Mouse (Mus musculus): Measurements from ENCODE around the gene Fxyd7.

Gene Fxyd7

DNA sequence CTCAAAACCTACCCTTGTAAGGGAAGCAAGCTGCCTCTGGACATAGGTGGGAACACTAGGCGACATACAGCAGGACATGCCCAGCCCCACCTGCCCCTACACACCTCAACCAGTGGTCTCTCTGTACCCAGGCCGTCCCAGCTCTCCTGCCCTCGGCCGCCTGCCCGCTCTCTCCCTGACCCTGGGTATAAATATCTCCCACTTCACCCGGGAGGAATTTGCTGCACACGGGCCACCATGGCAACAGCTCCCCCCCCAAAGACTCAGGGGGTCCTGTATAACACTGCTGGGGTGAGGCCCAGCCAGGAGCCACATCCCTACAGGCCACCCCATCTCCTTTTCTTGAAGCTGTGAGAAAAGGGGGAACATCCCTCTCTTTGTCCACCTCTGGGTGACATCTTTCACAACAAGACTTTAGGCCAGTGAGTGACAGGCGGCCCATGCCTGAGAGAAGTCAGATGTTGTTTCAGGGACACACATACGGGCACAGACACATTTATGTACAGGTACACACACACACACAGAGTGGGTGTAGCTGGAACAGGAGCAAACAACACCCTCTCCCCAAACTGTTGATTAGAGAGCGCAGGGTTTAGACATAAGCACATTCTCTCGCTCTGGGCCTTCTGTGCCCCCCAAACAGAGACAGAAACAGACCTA, 3.5 kb upstream of the Fxyd7 start:
- in situ Hi-C loops (cut with MboI; ENCODE audit: unreplicated experiment in 2 of 2), result loop anchor here (5.0 kb wide), 3 partner anchors 43 to 123 kb away; no protein-coding TSS in a partner anchor

DNA sequence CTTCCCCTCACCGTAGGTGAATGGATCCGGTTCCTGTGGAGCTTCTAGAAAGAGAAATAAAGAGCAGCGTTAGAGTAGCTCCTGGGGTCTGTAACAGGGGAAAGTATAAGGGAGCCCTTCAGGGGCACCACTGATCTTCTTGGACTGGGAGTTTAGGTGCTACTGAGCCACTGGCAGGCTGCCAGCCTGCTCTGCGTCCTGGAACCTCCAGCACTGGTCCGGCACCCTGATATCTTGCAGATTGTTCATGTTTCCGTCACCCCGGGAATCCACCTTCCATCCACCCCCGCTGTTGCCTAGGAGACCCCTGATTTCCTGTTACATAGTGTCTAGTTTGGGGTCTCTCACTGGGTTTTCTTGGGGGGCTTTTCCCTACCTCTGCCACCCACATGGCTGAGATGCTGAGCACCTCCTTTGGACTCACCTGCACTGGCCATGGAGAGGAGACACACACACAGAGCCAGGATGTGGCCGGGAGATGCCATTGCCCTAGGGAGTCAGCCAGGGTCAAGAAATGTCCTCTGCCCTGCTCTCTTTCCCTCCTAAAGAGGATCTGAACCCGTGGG, 2.7 kb upstream of the Fxyd7 start:
- in situ Hi-C loops (cut with MboI; ENCODE audit: unreplicated experiment in 2 of 2), result loop anchor here in 1 of 2 experiments (5.0 kb wide), 1 partner anchor 57 kb away; no protein-coding TSS in a partner anchor

DNA sequence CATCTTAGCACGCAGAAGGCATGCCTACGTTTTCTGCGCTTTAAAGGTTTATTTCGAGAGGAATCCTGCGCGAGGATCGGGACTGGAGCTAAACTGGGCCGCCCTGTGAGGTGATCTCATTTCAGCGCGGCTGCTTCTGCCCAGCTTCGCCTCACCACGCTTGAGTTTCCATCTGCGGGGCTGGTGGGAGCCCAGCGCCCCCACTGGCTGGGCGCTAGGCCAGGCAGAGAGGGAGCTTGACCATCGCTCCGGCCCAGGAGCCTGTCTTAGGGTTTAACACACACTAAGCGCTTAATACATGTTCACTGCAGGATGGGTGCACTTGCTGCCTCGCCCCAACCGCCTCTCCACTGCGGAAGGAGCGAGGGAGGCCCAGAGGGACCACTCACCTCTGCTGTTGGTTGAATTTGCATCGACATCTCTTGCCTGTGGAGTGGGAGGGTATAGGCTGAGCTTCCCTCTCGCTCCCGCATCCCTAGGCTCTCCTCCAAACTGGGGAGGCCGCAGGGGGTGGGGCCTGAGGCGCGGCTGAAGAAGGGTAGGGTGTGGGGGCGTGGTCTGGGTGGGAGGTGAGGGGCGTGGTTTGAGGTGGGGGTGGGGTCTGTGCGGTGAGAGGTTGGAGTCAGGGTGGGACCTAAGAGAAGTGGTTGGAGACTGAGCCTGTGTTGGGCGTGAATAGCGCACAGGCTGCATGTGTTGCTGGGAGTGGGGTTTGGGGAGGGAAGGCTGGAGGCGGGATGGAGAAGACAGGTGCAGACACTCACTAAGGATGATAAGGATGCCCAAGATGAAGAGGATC, 1.6 kb upstream of the Fxyd7 start:
- in situ Hi-C loops (cut with MboI; ENCODE audit: unreplicated experiment in 2 of 2), result loop anchor here in 1 of 2 experiments (5.0 kb wide), 1 partner anchor 56 kb away; no protein-coding TSS in a partner anchor

DNA sequence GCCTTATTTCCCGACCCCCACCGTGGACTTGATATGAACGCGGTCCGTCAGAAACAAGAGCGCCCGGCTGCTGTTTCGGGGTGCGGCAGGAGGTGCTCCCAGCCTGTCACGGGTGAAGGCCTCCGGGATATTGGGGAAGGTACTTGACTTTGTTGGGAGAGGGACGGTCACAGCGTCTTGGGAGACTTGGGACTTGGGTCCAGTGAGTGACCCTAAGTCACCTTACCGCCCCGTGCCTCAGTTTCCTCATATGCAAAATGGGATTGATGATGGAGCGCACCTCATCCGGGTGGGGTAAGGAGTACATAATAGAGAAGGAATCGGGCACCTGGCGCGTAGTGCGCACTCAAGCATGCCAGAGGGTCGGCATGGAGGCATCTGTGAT, 976 bp upstream of the Fxyd7 start:
- in situ Hi-C loops (cut with MboI; ENCODE audit: unreplicated experiment in 2 of 2), result loop anchor here in 1 of 2 experiments (5.0 kb wide), 1 partner anchor 55 kb away; no protein-coding TSS in a partner anchor

DNA sequence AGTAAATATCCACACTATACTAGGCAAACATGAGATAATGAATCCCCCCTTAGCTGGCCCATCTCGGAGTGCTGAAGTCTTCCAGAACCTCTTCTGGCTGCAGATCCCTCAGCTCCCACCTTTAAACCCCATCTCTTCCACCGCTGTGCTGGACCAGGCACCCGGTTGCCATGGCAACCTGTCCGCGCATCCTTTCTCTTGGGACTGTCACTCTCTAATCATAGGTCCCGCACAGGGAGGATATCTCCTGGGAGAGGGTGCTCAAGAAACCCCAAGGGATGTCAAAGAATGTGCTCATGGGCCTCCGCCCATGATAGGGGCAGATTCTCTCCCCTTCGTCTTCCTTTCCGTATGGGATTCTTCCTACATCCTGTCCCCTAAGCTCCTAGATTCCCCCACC, 346 bp downstream of the Fxyd7 start:
- in situ Hi-C loops (cut with MboI; ENCODE audit: unreplicated experiment in 2 of 2), result loop anchor here in 1 of 2 experiments (5.0 kb wide), 1 partner anchor 54 kb away; no protein-coding TSS in a partner anchor

DNA sequence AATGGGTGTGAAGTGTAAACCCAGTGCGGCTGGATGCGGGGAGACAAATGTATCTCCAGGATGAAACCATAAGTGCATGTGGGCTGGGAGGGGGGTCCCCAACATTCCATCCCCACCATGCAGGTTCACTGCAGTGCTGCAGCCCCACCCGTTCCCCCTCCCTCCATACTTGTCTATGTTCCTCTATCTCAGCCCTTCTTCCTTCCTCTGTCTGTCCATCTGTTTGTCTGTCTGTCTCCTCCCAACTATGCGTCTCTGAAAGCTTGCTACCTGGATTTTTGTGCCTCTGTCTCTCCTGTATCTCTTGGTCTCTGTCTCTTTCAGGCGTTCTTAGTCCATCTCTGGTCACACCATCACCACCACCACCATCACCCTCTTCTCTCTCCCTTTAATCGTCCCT, 780 bp downstream of the Fxyd7 start:
- in situ Hi-C loops (cut with MboI; ENCODE audit: unreplicated experiment in 2 of 2), result loop anchor here in 1 of 2 experiments (5.0 kb wide), 1 partner anchor 53 kb away; no protein-coding TSS in a partner anchor

DNA sequence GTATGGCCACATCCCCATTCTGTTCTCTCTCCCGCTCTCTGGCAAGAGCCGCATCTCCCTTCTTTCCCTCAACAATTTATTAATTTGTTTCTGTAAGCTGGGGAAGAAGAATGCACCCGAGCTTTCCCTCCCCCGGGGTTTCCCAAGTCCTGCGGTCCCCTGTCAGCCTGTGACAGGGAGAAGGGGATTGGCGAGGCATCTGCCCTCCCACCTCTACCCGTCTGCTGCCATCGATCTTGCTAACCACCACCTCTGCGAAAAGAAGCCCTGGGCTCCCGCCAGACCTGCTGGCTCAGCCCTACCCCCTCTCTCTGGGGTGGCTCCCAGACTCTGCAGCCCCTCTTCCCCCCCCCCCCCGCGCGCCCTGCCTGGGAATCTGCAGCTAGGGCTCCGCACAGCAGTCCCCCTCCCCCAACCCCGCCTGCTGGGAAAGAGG, 1.4 kb downstream of the Fxyd7 start:
- in situ Hi-C loops (cut with MboI; ENCODE audit: unreplicated experiment in 2 of 2), result loop anchor here in 1 of 2 experiments (5.0 kb wide), 1 partner anchor 53 kb away; no protein-coding TSS in a partner anchor

DNA sequence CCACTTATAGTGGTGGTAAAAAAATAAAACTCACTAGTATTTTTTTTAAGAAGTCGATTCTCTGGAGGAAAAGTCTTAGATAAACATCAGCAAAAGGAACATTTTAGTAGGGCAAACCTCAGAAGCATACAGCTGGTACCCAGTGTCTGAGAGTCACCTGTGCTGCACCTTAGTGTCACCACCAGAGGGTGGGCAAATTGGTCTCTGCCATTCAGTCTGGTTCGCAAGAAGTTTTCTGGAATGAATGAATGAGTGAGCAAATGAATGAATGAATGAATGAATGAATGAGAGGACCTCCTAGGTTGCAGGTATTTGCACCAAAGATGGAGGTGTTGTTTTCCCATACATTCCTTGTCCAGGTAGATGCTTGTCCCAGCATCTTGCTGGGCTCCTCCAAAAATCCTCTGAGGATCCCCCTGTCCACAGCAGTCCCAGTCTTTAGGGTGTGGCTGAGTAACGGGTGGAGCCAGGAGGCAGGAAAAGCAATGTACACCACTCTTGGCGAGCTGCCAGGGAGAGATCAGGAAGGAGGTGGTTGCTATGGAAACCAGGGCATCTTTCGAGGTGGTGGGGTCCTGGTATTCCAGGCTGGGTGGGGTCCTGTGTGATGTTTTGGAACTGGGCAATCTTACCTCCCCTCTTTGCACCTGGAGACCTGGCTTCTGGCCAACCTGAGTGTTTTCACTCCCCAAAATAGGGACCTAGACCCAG, 2.0 kb downstream of the Fxyd7 start:
- in situ Hi-C loops (cut with MboI; ENCODE audit: unreplicated experiment in 2 of 2), result no loop called here

DNA sequence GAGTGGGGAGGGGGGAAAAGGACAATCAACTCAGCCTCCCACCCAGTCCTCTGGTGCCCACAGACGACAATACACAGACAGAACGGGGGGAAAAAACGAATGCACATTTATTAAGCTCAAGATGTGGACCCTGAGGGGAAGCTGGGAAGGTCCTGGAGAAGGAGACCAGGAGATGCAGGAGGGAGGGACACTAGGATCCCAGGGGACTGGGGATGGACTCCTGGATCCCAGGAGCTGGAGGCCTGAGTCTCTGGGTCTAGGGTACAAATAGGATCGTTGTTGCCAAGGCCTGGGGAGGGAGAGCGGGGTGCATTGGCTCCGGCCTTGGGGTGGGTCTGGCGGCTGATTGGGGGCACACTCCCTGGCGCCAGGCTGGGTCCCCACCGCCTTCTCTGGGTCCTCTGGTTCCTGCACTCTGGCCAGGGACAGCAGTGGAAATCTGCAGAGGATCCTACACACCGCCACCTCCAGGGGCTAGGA, 8.8 kb downstream of the Fxyd7 start, which contains the start of gene Fxyd5:
Fxyd5 (minus strand) TSS at position 51 of the 480 bp plus-strand sequence.
- in situ Hi-C loops (cut with MboI; ENCODE audit: unreplicated experiment in 2 of 2), result loop anchor here in 1 of 2 experiments (5.0 kb wide), 1 partner anchor 55 kb away; no protein-coding TSS in a partner anchor

DNA sequence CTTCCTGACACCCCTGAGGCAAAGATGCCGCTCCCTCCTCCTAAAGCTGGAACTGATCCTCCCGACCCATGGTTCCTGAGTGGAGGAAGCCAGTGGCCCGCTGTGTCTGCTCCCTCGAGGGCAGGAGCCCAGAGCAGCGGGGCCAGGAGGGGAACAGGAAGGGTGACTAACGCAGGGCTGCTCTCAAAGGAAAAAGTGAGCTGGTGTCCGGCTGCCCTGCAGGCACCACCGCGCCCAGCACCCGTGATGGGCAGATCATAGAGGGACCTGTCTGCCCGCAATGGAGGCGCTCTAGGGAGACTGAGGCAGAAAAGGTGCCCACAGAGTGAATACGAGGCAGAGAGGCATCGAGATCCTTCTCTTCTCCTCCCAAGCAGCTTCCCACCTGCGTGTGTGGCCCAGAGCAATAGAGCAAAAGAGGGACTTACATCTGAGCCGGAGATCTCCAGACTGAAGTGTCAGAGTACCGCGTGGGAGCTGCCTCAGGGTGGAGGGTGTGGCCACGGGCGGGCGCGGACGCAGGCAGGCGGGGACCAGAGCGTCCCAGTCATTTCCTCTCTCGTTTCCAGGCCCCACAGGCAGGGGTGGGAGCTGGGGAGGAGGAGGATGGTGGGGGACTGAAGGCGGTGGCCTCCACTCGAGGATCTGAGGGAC, 9.5 kb downstream of the Fxyd7 start:
- in situ Hi-C loops (cut with MboI; ENCODE audit: unreplicated experiment in 2 of 2), result loop anchor here in 1 of 2 experiments (5.0 kb wide), 1 partner anchor 54 kb away; no protein-coding TSS in a partner anchor

DNA sequence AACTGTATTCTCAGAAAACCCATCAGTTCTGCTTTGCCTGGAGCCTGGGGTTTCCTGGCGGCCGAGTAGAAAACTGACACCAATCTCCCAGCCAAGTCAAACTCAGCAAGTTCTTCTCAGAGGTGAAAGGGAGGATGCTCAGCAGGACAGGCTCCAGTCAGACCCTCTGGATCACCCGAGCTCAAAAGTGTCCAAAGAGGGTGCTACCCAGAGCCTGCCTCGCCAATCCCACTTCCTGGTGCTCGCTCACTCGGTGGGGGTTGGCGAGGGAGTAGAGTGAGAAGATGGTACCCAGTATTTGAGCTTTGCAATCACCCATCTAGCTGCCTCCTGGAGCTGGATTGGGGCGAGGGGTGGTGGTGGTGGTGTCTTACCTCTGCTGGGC, 10.3 kb downstream of the Fxyd7 start:
- in situ Hi-C loops (cut with MboI; ENCODE audit: unreplicated experiment in 2 of 2), result loop anchor here in 1 of 2 experiments (5.0 kb wide), 1 partner anchor 54 kb away; no protein-coding TSS in a partner anchor

DNA sequence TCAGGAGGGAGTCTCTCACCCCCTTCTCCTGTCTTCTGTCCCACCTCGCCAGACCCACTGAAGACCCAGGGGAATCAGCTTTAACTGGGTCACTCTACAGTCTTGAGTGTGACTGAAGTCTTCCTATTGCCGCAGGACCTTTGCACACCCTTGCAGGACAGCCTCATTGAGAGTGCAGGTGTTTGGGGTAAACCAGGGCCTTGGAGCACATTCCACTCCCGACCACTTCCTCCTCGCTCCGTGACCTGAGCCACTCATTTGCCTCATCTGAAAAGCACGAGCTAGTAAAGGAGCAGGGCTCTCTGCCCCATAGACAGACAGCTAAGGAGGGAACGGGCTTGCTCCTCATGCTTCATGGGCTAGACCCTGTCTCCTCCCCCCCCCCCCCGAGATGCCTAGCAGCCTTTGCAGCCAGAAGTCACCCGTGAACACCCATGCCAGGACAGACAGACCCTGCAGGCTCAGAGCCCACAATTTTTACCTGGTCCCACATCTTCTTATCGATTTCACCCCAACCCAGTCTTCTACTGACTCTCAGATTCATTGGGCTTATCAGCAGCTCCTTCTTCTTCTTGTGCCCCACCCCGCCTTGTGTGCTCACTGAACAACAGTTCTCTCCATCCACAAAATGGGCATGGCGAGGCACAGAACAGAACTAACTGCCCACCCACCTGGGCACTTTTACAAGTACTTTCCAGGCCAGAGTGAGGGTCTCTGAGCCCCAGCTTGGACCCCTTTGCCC, 10.8 kb downstream of the Fxyd7 start:
- in situ Hi-C loops (cut with MboI; ENCODE audit: unreplicated experiment in 2 of 2), result loop anchor here in 1 of 2 experiments (5.0 kb wide), 1 partner anchor 53 kb away; no protein-coding TSS in a partner anchor

DNA sequence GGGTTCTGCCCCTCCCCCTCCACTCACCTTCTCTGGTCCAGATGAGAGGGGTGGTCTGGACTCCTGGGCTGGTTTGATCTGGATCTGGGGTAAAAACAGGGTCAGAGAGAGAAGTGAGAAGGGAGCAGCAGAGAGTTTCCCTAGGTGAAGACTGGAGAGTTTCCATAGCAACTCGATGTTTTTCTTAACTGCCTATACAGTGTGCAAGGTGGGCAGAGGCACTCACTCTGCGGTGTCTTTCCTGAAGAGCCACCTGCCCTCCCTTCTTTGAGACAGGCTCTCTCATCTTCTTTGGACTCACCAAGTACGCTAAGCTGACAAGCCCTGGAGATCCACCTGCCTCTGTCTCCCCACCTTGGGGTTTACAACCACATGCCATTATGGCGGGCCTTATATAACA, 12.3 kb downstream of the Fxyd7 start:
- in situ Hi-C loops (cut with MboI; ENCODE audit: unreplicated experiment in 2 of 2), result no loop called here

DNA sequence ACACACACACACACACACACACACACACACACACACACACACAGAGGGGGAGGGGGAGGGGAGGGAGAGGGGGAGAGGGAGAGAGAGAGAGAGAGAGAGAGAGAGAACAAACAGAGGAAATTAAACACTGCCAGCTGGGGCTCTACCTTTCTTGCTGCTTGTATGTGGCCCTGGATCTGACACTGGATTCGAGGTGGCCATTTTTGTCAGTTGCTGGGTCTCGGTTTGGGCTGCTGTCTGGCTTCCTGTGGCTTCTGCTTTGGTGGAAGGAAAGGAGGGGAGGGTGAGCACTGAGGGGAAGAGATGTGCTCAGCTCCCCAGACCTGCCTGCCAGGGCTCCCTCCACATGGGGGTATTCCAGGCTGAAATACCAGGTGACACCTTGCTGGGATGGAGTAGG, 13.6 kb downstream of the Fxyd7 start:
- in situ Hi-C loops (cut with MboI; ENCODE audit: unreplicated experiment in 2 of 2), result no loop called here

DNA sequence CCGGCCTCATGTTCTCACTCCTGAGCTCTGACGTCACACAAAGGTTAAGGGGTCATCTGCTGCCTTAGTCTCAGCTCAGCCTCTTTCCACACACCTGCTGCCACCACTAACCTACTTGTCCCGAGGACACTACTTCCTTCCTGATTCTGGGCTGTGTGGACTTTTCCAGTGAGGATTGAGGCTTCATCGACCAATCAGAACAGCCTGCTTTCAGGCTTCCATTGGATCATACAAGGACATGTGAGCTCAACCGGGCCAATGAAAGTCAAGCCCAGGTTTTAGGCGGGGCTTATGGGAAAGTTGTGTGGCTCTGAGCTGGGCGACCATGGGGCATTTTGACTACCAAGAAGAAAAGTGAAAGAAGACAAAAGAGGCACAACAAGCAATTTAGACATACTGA, 14.3 kb downstream of the Fxyd7 start:
- in situ Hi-C loops (cut with MboI; ENCODE audit: unreplicated experiment in 2 of 2), result no loop called here

DNA sequence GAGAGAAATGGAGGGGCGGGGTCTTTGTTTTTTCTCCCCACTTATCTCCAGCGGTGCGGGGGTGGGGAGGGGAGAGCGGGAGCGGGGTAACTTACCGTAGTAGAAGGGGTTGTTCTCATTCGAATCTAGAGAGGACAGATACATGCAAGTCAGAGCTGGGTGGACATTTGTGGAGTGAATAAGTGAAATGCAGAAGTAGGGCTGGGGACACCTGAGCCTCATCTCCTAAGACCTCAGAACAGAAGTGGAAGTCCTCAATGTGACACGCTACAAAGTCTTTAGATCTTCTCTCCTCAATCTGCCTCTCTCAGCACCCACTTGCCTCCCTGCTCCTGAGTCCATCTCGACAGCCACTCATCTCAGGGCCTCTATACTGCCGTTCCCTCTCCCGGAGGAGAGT, 16.0 kb downstream of the Fxyd7 start:
- in situ Hi-C loops (cut with MboI; ENCODE audit: unreplicated experiment in 2 of 2), result no loop called here

DNA sequence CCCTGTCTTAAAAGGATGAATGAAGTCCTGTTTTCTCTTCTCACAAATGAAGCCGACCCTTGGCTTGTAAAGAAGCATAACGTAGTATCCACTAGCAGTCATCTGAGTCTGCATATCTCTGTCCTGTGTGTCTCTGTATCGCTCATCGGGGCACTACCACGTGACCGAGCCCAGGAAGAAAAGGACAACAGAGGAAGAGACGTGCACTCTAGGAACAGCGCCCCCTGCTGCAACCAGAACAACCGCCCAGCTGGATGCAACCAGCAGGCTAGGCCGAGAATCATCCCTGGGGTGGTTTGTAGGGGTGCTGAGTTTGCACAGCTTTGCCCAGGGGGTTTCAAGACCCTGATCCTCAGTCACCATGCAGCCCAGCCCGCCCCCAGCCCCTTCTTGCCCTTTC, 16.5 kb downstream of the Fxyd7 start:
- in situ Hi-C loops (cut with MboI; ENCODE audit: unreplicated experiment in 2 of 2), result no loop called here

DNA sequence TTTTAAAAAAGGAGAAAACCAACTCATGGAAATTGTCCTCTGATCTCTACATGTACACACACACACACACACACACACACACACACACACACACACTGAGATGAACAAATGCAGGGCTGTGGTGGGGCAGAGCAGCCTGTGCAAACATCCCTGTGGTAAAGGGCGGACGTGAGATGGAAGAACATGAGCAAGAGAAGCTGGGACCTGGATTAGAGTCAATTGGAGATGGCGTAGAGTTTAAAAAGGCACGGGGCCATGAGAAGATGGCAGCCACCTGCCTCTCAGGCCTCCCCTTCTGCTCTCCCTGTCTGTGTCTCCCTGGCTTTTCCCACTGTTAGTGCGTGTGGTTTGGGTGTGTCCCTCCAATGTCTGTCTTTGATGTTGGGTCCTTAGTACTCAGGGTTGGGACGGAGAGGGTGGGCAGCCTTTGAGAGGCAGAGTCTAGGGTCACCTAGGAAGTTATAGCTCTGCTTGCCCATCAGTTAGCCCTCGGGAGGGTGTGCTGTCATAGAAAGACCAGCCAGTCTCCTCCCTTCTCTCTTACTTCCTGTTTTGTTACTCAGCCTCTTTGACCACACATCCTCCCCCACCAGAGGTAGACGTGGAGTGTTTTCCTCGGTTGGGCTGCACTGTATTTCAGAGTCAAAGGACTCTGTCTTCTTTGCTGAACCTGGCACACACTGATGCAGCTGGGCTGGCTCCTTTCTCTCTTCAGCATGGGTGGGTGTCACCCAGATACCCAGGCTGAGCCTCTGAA, 17.7 kb downstream of the Fxyd7 start:
- in situ Hi-C loops (cut with MboI; ENCODE audit: unreplicated experiment in 2 of 2), result no loop called here
